Mouse (Mus musculus) G1E (cell line): ENCODE measurements at regions not wholly inside any gene's neighbourhood (a gene's known extent, or its start where the extent isn't known, plus 50 kb on each side); places are given as distances from the start of the nearest gene placed in this dataset.

ENCODE experiments used
- ATAC-seq: 2 replicates; pipeline ENCODE4 v1.8.0; 2016; ENCODE audit warnings: mild to moderate bottlenecking; ENCODE audit not compliant: insufficient number of reproducible peaks, poor library complexity, low FRiP score, severe bottlenecking; ENCODE audit errors: extremely low read depth
- DNase-seq: peaks from one replicate; pipeline ENCODE4 v3.0.0; 2012; ENCODE audit warnings: low spot score
- H3K27me3 ChIP-seq: 2 replicates; pipeline ENCODE4 v1.6.1; 2012; ENCODE audit warnings: mild to moderate bottlenecking, low read length, inconsistent platforms; ENCODE audit not compliant: insufficient read depth
- H3K36me3 ChIP-seq: replicated peaks from 2 replicates; pipeline ENCODE3; 2012; ENCODE audit warnings: mild to moderate bottlenecking, inconsistent platforms
- H3K4me1 ChIP-seq: 2 replicates; pipeline ENCODE4 v1.6.1; 2012; ENCODE audit warnings: low read depth, low read length, inconsistent platforms, mixed read lengths; ENCODE audit not compliant: insufficient read depth
- H3K4me3 ChIP-seq: 2 replicates; pipeline ENCODE4 v1.5.1; 2012; ENCODE audit warnings: low read depth, mild to moderate bottlenecking, inconsistent platforms, low read length, moderate library complexity, mixed read lengths
- H3K9me3 ChIP-seq: replicated peaks from 2 replicates; pipeline ENCODE4 v1.6.1; 2012; ENCODE audit warnings: inconsistent platforms
- CTCF ChIP-seq: IDR thresholded peaks from 2 replicates; pipeline ENCODE4 v1.5.1; 2012; ENCODE audit warnings: low read depth, low read length, inconsistent platforms, mixed read lengths
- GATA1 ChIP-seq: IDR thresholded peaks from 2 replicates; pipeline ENCODE4 v1.6.1; 2012; ENCODE audit warnings: borderline replicate concordance, low read length, inconsistent platforms, mixed read lengths
- GATA2 ChIP-seq: IDR thresholded peaks from 2 replicates; pipeline ENCODE4 v1.6.1; 2012; ENCODE audit warnings: low read depth, low read length, inconsistent platforms, borderline replicate concordance
- POLR2AphosphoS5 ChIP-seq: IDR thresholded peaks from 2 replicates; pipeline ENCODE4 v1.6.1; 2012; ENCODE audit warnings: low read depth, low read length, inconsistent platforms; ENCODE audit not compliant: insufficient replicate concordance
- TAL1 ChIP-seq: conservative IDR thresholded peaks from 2 replicates; pipeline ENCODE4 v1.6.1; 2012; ENCODE audit warnings: low read depth, low read length, inconsistent platforms, mixed read lengths

- Histone ChIP-seq H3K9me3 (peaks cover 29% of the 10 kb centered on the region), H3K27me3 (no peaks in the 10 kb centered on the region), H3K4me1 (no peaks in the 10 kb centered on the region), H3K4me3 (no peak overlapping the region), H3K36me3 (no peaks in the 10 kb centered on the region)
- ATAC-seq (no peak), DNase-seq (no peak)
- no peak for TF ChIP-seq GATA2
- no peak for TF ChIP-seq CTCF
- no peak for TF ChIP-seq TAL1
- no peak for TF ChIP-seq POLR2AphosphoS5
- TF ChIP-seq GATA1 = no peak
Measured at GRCm38 (mm10) chr5:132796061-132796460, 252.9 kb upstream of the Auts2 start.

- TF ChIP-seq POLR2AphosphoS5 (no peak), TAL1 (no peak), GATA1 (no peak), GATA2 (no peak), CTCF (no peak)
- no peak overlapping the region for H3K4me3 ChIP-seq
- H3K9me3 ChIP-seq = peaks cover 19% of the 10 kb centered on the region
Measured at GRCm38 (mm10) chr5:132792484-132792883, 249.3 kb upstream of the Auts2 start.

GRCm38 (mm10) chr5:132785291-132785690, 242.1 kb upstream of the Auts2 start:
- Histone ChIP-seq H3K9me3 (no peaks in the 10 kb centered on the region; the same call in 1 of the 2 replicates), H3K27me3 (no peaks in the 10 kb centered on the region), H3K4me1 (no peaks in the 10 kb centered on the region), H3K4me3 (no peak overlapping the region), H3K36me3 (no peaks in the 10 kb centered on the region)
- DNase-seq = no peak
- ATAC-seq = no peak
- TF ChIP-seq TAL1 = no peak
- TF ChIP-seq GATA2 = no peak
- no peak for TF ChIP-seq GATA1
- no peak for TF ChIP-seq POLR2AphosphoS5
- TF ChIP-seq CTCF = no peak

More at GRCm38 (mm10) chr5:132792484-132792883, 249.3 kb upstream of the Auts2 start:
- Histone ChIP-seq H3K4me1 (no peaks in the 10 kb centered on the region), H3K27me3 (no peaks in the 10 kb centered on the region), H3K36me3 (no peaks in the 10 kb centered on the region)
- DNase-seq (no peak), ATAC-seq (no peak)

GRCm38 (mm10) chr5:132784791-132785190, 241.6 kb upstream of the Auts2 start:
- no peak for DNase-seq
- no peaks in the 10 kb centered on the region; the same call in 1 of the 2 replicates for H3K9me3 ChIP-seq
- no peak for ATAC-seq
- no peak overlapping the region for H3K4me3 ChIP-seq
- no peaks in the 10 kb centered on the region for H3K4me1 ChIP-seq
- TF ChIP-seq POLR2AphosphoS5 (no peak), TAL1 (no peak)
- no peaks in the 10 kb centered on the region for H3K36me3 ChIP-seq
- no peaks in the 10 kb centered on the region for H3K27me3 ChIP-seq

DNA sequence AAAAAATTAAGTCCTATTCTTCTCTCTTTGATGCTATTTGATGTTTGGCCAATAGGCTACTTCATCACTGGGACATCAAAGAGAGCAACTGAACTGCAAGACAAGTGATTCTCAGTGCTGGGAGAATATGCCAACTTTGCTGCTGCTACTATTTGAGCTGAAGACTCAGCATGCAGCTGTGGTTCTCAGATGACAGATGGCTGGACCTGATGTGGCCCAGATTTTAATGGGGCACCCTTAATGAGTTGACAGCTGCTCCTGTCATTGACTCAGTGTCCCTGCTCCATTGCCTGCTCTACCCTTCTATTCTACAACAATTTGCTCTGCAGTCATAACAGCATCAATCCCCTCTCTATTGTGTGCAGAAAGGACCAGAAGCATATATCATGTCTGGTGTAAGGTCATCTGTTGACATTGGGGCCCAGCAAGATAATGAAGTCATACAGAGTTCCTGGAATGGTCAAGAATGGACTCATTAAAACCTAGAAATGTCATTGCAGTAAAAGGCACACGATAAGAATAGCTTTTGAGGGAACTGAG, 231.1 kb upstream of the Auts2 start:
- DNase-seq = no peak
- H3K27me3 ChIP-seq = no peaks in the 10 kb centered on the region
- no peaks in the 10 kb centered on the region for H3K36me3 ChIP-seq
- H3K4me1 ChIP-seq = no peaks in the 10 kb centered on the region
- ATAC-seq = no peak
- no peak for TF ChIP-seq CTCF
- TF ChIP-seq POLR2AphosphoS5 = no peak
- no peak for TF ChIP-seq GATA1
- TF ChIP-seq GATA2 = no peak
- H3K9me3 ChIP-seq = peaks cover 2% of the 10 kb centered on the region; the same call in 1 of the 2 replicates
- H3K4me3 ChIP-seq = no peak overlapping the region

- Histone ChIP-seq H3K4me3 (no peak overlapping the region), H3K27me3 (no peaks in the 10 kb centered on the region), H3K4me1 (no peaks in the 10 kb centered on the region), H3K9me3 (peaks cover 37% of the 10 kb centered on the region), H3K36me3 (no peaks in the 10 kb centered on the region)
- TF ChIP-seq POLR2AphosphoS5 (no peak), GATA1 (no peak), GATA2 (no peak), TAL1 (no peak), CTCF (no peak)
- no peak for DNase-seq
- ATAC-seq = no peak
Measured at GRCm38 (mm10) chr5:132760396-132760795, 217.3 kb upstream of the Auts2 start.

DNA sequence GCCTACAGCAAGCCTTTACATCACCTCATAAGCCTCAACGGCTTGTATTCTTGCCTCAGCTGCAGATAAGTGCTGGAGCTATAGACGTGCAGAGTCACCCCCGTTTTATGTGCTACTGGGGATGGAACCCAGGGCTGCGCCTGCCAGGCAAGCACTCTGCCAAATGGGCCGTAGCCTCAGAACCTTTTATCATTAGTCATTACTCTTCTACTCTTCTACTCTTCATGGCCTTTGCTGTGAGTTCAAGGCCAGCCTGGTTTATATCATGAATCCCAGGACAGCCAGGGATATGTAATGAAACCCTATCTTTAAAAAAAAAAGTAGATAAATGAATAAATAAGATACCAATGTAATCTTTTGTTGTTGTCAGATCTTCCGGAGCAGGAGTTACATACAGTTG, 216.6 kb upstream of the Auts2 start:
- no peak for DNase-seq
- H3K27me3 ChIP-seq = no peaks in the 10 kb centered on the region
- H3K36me3 ChIP-seq = no peaks in the 10 kb centered on the region
- H3K4me1 ChIP-seq = no peaks in the 10 kb centered on the region
- no peak overlapping the region for H3K4me3 ChIP-seq
- peaks cover 37% of the 10 kb centered on the region for H3K9me3 ChIP-seq
- no peak for ATAC-seq
- TF ChIP-seq CTCF = no peak
- TF ChIP-seq GATA2 = no peak
- TF ChIP-seq GATA1 = no peak
- TF ChIP-seq TAL1 = no peak
- TF ChIP-seq POLR2AphosphoS5 = no peak
